Mouse (Mus musculus) bone marrow, adult 2 months (tissue): ENCODE measurements around the gene Lrch1. TPM values are rescaled to one million over a fixed set of nuclear protein-coding genes. Genes with fewer than 3 reads are reported as not detected.

Experiments
- H3K27ac ChIP-seq: fragments of 200-500 bp; 2 replicates; pipeline ENCODE4 v1.5.1; 2012; ENCODE audit warnings: low read depth, mild to moderate bottlenecking, control low read depth, inconsistent platforms, low read length; ENCODE audit not compliant: control insufficient read depth, poor library complexity, insufficient read depth
- H3K4me1 ChIP-seq: fragments of 200-500 bp; 2 replicates; pipeline ENCODE4 v1.6.1; 2011; ENCODE audit warnings: low read length; ENCODE audit not compliant: control insufficient read depth, insufficient read depth
- H3K4me3 ChIP-seq: fragments of 200-500 bp; replicated peaks from 2 replicates; pipeline ENCODE3; 2011; ENCODE audit warnings: mild to moderate bottlenecking, low read depth, low read length, control low read depth; ENCODE audit not compliant: control insufficient read depth
- CTCF ChIP-seq: fragments of 200-500 bp; IDR thresholded peaks from 2 replicates; pipeline ENCODE4 v1.5.1; 2011; ENCODE audit warnings: low read length, control low read depth; ENCODE audit not compliant: control insufficient read depth, insufficient read depth
- POLR2A ChIP-seq: fragments of 200-500 bp; IDR thresholded peaks from 2 replicates; pipeline ENCODE4 v1.6.1; 2011; ENCODE audit warnings: low read depth, mild to moderate bottlenecking, control low read depth, low read length, borderline replicate concordance; ENCODE audit not compliant: control insufficient read depth
- WGBS: fragments of 180-500 bp; shearing (Covaris S2); methylation state at CpG from one replicate; pipeline ENCODE4 v1.1.7; 2018; 5-methylcytosine and 5-hydroxymethylcytosine counted together
- polyA plus RNA-seq: library from polyadenylated mRNA; stranded (reverse); fragments of >200 nt; gene quantifications from 2 replicates; pipeline ENCODE4 v1.2.4, GENCODE M21; 2011; ENCODE audit warnings: low replicate concordance; ENCODE audit not compliant: missing spikeins, insufficient read depth, insufficient read length

Lrch1 gene
- polyA plus RNA-seq, 1 experiment, result 9.2 TPM

DNA sequence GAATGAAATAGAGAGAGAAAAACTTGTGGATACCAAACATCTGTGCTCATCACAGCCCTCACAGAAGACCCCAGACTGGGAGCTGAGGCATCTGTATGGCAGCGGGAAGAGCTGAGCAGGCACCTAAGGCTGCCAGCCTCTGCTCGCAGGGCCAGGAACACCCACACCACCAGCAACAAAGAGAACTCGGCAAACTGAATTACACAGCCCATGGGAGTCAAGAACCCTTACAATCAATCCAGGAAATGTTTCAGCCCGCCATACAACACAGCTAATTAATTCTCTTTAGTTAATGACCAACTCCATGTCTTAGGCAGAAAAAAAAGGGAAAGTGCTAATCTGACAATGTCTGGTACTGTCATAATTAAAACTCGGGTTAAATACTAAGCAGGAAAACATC lies 61.2 kb downstream of the Lrch1 start:
- TF ChIP-seq CTCF (no peak), POLR2A (no peak)
- Histone ChIP-seq H3K4me1 (peaks cover 5% of the 10 kb centered on the region), H3K4me3 (no peak overlapping the region), H3K27ac (no peak overlapping the region)
- WGBS, result 80% methylated on average over 5 of the region's 5 CpGs

DNA sequence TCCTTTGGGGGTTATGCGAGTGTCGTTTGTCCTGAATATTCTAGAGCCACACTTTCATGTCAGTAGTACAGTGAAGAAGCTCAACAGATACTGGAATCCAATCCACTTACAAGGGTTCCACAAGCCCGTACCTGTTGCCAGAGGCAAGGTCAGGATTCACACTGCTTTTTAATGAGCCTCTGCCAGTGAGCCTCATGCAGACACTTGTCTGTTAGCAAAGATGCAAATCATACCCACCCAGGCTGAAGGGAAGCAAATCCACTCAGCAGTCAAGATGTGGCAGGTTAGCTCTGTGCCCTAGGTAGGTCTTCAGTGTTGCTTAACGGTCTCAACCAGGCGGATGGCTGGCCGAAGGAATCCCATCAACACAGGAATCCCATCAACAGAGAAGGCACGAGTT lies 62.8 kb downstream of the Lrch1 start:
- Histone ChIP-seq H3K4me3 (no peak overlapping the region), H3K4me1 (peaks cover 5% of the 10 kb centered on the region), H3K27ac (no peak overlapping the region)
- 93% methylated on average over 7 of the region's 7 CpGs for WGBS
- TF ChIP-seq CTCF (no peak), POLR2A (no peak)

- TF ChIP-seq POLR2A, result no peak
- no peak for TF ChIP-seq CTCF
- no peak overlapping the region for H3K4me3 ChIP-seq
- H3K27ac ChIP-seq, result no peak overlapping the region
- WGBS, result 71% methylated on average over 13 of the region's 13 CpGs
- H3K4me1 ChIP-seq, result peaks cover 5% of the 10 kb centered on the region
Measured at GRCm38 (mm10) chr14:74884024-74884680, 63.5 kb downstream of the Lrch1 start.

DNA sequence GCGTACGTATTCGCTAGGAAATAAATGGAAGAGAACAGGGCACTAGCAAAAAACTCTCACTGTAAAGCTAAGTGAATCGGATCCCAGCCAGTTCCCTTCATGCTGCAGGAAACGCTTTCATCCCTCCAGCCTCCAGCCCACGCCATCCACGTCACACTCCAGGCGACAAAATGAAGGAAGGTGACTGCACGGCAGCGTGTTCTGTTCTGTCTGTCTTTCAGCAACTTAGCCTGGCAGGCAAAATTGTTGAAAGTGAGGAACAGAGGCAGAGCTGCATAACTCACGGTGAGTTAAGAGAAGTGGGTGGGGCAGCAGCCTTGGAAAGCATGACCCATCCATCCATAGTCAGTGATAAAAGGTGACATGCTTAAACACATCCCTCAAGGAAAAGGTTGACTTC lies 64.5 kb downstream of the Lrch1 start:
- Histone ChIP-seq H3K27ac (no peak overlapping the region), H3K4me3 (no peak overlapping the region), H3K4me1 (peaks cover 5% of the 10 kb centered on the region)
- TF ChIP-seq POLR2A (no peak), CTCF (no peak)
- 85% methylated on average over 11 of the region's 11 CpGs for WGBS

DNA sequence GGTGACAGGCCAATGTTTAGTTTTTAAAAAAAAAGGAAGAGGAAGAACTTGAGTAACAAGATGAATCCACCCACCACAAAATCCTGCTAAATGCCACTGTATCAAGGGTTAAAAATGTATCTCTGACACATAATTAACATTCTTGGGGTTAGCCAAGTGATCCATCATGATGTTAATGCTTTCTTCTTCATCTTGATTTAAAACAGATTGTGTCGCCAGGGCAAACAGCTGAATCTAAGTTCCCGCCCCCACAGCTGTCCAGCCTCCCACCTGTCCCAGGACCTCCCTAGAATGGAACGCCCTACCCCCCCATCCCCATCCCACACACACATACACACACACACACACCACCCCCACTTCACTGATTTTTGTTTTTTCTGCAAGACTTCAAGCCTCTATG lies 64.9 kb downstream of the Lrch1 start:
- 78% methylated on average over 3 of the region's 3 CpGs for WGBS
- Histone ChIP-seq H3K4me3 (no peak overlapping the region), H3K4me1 (peaks cover 5% of the 10 kb centered on the region), H3K27ac (no peak overlapping the region)
- TF ChIP-seq POLR2A, result no peak
- no peak for TF ChIP-seq CTCF

DNA sequence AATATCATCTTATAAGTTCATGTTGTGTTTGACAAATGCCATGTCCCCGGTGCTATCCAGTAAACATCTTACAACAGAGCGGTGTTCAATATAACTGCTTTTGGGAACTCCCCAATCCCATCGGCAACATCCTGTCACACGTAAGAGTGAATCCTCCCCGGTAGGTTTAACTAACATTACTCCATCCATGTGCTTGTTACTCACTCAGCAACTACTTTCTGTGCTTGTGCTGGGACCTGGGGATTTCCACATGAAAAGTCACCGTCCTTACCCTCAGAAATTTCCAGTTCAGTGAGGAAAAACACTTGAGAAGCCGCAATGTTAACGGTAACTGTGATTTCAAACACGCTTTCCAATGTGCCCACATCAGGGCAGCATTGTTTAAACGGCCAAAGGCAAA lies 66.8 kb downstream of the Lrch1 start:
- 85% methylated on average over 10 of the region's 10 CpGs for WGBS
- Histone ChIP-seq H3K4me3 (no peak overlapping the region), H3K4me1 (peaks cover 6% of the 10 kb centered on the region), H3K27ac (no peak overlapping the region)
- TF ChIP-seq POLR2A (no peak), CTCF (no peak)

DNA sequence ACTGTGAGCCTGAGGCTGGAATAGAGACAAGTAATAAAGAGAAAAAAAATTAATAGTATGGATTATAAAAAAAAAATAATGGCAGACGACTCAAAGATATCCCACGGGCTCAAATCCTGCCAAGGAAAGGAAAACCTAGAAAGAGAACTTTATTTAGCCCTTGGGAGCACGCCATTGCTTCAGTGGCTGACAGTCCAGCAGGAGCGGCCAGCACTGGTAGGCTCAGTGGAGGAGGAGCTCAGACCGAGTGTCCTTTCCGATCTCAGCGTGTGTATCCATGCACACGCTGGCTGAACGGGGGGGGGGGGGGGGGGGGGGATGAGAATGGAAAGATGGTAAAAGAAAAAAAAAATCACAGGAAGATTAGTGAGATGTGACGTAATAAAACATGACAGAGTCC lies 68.2 kb downstream of the Lrch1 start:
- Histone ChIP-seq H3K27ac (no peak overlapping the region), H3K4me3 (no peak overlapping the region), H3K4me1 (peaks cover 6% of the 10 kb centered on the region)
- TF ChIP-seq CTCF (no peak), POLR2A (no peak)
- WGBS, result 86% methylated on average over 10 of the region's 10 CpGs

DNA sequence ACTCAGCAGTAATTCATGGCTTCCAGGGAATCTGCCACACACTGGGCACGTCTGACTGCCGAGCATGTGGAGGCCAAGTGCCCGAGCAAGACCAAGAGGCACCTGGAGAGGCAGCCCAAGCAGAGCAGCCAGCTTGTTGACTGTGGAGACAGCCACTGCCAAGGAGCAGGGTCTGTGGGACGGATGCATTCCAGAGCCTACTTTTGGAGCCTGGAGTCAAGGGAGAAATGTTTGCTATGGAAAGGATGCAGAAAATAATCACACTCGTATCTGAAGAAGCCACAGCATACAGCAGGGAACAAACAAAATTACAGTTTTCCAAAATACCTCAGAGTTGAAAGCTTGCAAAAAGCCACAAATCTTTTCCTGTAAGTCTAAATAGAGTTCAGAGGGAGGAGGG lies 70.4 kb downstream of the Lrch1 start:
- TF ChIP-seq CTCF (no peak), POLR2A (no peak)
- Histone ChIP-seq H3K4me3 (no peak overlapping the region), H3K27ac (no peak overlapping the region), H3K4me1 (peaks cover 2% of the 10 kb centered on the region)
- WGBS, result 62% methylated on average over 5 of the region's 5 CpGs

- H3K4me3 ChIP-seq, result no peak overlapping the region
- WGBS, result 77% methylated on average over 4 of the region's 4 CpGs
- H3K27ac ChIP-seq, result no peak overlapping the region
- TF ChIP-seq POLR2A (no peak), CTCF (no peak)
- no peaks in the 10 kb centered on the region; the same call in 1 of the 2 replicates for H3K4me1 ChIP-seq
Measured at GRCm38 (mm10) chr14:74871220-74871619, 76.5 kb downstream of the Lrch1 start.
